Mouse (Mus musculus) midbrain, postnatal 0 days (tissue): Measurements from ENCODE around the gene Apc2. TPM values are rescaled to one million over a fixed set of nuclear protein-coding genes. Genes with fewer than 3 reads are reported as not detected.

Experiments used
- ATAC-seq: fragments of 200-750 bp; cut with Nextera tagmentation; 2 replicates; pipeline ENCODE4 v1.8.0; 2017; ENCODE audit warnings: moderate number of reproducible peaks, mild to moderate bottlenecking, moderate TSS enrichment, moderate library complexity; ENCODE audit not compliant: low FRiP score
- DNase-seq: peaks from one replicate; pipeline ENCODE4 v3.0.0-alpha.2; 2015; ENCODE audit warnings: low spot score
- H3K27ac ChIP-seq: fragments of 300-500 bp; sonication (generic); 2 replicates; pipeline ENCODE4 v1.5.1; 2014; ENCODE audit warnings: low read depth, mild to moderate bottlenecking, low read length, mixed read lengths
- H3K27me3 ChIP-seq: fragments of 300-500 bp; sonication (generic); 2 replicates; pipeline ENCODE4 v1.6.1; 2014; ENCODE audit warnings: low read length, control low read depth, mixed read lengths; ENCODE audit not compliant: insufficient read depth
- H3K36me3 ChIP-seq: fragments of 300-500 bp; sonication (generic); 2 replicates; pipeline ENCODE4 v1.6.1; 2014; ENCODE audit warnings: low read length, control low read depth, mixed read lengths; ENCODE audit not compliant: insufficient read depth
- H3K4me1 ChIP-seq: fragments of 300-500 bp; sonication (generic); 2 replicates; pipeline ENCODE4 v1.6.1; 2014; ENCODE audit warnings: mild to moderate bottlenecking, control low read depth, antibody characterized with exemption, low read length, mixed read lengths; ENCODE audit not compliant: insufficient read depth
- H3K4me2 ChIP-seq: fragments of 300-500 bp; sonication (generic); 2 replicates; pipeline ENCODE4 v1.6.1; 2014; ENCODE audit warnings: low read depth, mild to moderate bottlenecking, low read length, mixed read lengths; ENCODE audit not compliant: poor library complexity, severe bottlenecking
- H3K4me3 ChIP-seq: fragments of 300-500 bp; sonication (generic); 2 replicates; pipeline ENCODE4 v1.5.1; 2014; ENCODE audit warnings: low read depth, mild to moderate bottlenecking, low read length, moderate library complexity
- H3K9ac ChIP-seq: fragments of 300-500 bp; sonication (generic); replicated peaks from 2 replicates; pipeline ENCODE4 v1.6.1; 2014; ENCODE audit warnings: mild to moderate bottlenecking, low read length, moderate library complexity, mixed read lengths; ENCODE audit not compliant: poor library complexity, severe bottlenecking
- H3K9me3 ChIP-seq: fragments of 300-500 bp; sonication (generic); 2 replicates; pipeline ENCODE4 v1.6.1; 2016; ENCODE audit warnings: low read length, control low read depth
- CTCF ChIP-seq: IDR thresholded peaks from 2 replicates; pipeline ENCODE4 v1.5.1; 2016; ENCODE audit warnings: antibody characterized with exemption, mild to moderate bottlenecking
- WGBS: fragments of 180-500 bp; shearing (Covaris S2); extraction: QIAGEN DNeasy Blood & Tissue Kit; methylation state at CpG from one replicate; pipeline ENCODE4 v1.1.7; 2014; 5-methylcytosine and 5-hydroxymethylcytosine counted together
- polyA plus RNA-seq: library from polyadenylated mRNA; unstranded; fragments of >200 nt; fragmentation: Nextera tagmentation; extraction: Ambion mirVana; gene quantifications from 2 replicates; pipeline ENCODE4 v1.2.1, GENCODE M21; 2015
- total RNA-seq: library from RNA; depleted of rRNA; stranded (reverse); fragments of >200 nt; gene quantifications from 2 replicates; pipeline ENCODE4 v1.2.3, GENCODE M21; 2014

Gene Apc2
- total and polyA plus RNA-seq, 2 experiments from 2014 or later = 110 to 370 TPM

DNA sequence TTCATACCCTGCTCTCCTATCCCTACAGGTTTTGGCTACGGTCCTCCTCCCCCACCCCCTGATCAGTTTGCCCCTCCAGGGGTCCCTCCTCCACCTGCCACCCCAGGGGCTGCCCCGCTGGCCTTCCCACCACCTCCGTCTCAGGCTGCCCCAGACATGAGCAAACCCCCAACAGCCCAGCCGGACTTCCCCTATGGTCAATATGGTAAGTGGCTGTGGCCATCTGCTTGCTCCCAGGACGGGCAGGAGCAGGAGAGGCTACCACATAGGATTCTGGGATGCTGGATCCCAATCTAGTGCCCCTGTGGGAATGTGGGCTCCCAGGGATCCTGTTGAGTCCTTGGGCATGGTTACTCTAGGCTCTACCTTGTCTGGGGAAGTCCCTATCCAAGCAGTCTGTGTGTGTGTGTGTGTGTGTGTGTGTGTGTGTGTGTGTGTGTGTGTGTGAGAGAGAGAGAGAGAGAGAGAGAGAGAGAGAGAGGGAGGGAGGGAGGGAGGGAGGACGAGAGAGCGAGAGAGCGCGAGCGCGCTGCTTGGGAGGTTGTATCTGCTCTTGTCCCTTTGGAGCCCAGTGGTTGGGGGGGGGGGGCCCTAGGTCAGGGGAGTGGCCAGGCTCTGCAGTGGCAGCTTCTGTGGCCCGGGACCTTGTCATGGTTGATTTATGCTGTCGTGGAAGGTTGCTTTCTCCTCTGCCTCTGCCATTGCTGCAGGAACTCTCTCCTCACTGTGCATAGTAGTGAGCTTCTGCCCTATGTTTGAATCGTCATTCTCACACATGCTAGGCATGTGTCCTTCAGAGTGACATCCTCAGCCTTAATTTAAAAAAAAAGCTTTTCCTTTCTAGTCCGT lies 10.3 kb upstream of the Apc2 start:
- H3K4me1 ChIP-seq = no peaks in the 10 kb centered on the region
- DNase-seq (no peak), ATAC-seq (no peak)
- no peak overlapping the region for H3K4me2 ChIP-seq
- H3K36me3 ChIP-seq = peaks cover 66% of the 10 kb centered on the region
- no peaks in the 10 kb centered on the region for H3K9me3 ChIP-seq
- no peaks in the 10 kb centered on the region for H3K27me3 ChIP-seq
- no peak for TF ChIP-seq CTCF
- H3K27ac ChIP-seq = no peak overlapping the region
- WGBS = 67% methylated on average over 9 of the region's 15 CpGs
- H3K4me3 ChIP-seq = no peak overlapping the region
- H3K9ac ChIP-seq = no peak overlapping the region

GRCm38 (mm10) chr10:80288097-80288496 lies 7.7 kb upstream of the Apc2 start:
- no peaks in the 10 kb centered on the region for H3K4me1 ChIP-seq
- WGBS = 93% methylated on average over 12 of the region's 12 CpGs
- H3K27ac ChIP-seq = no peak overlapping the region
- no peak overlapping the region for H3K9ac ChIP-seq
- no peaks in the 10 kb centered on the region for H3K9me3 ChIP-seq
- no peak overlapping the region for H3K4me3 ChIP-seq
- ATAC-seq (no peak), DNase-seq (no peak)
- H3K27me3 ChIP-seq = no peaks in the 10 kb centered on the region
- TF ChIP-seq CTCF = no peak
- no peak overlapping the region for H3K4me2 ChIP-seq
- peaks cover 50% of the 10 kb centered on the region for H3K36me3 ChIP-seq

DNA sequence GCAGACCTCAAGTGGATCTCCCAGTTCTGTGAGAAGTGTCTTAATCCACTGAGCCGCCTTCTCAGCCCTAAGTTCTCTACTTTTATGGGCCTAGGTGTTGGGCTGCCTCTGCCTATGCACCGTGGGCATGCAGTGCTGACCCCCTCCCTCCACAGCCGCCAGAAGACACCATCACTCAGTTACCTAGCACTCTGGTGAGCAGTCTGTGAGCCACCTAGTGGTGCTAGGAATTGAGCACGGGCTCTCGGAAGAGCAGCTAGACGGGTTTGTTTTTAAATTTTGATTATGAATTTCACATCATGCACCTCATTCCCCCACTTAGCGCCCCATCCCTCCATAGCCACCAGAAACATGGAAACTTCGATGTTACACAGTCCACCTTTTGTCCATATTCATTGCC lies 7.1 kb upstream of the Apc2 start:
- Histone ChIP-seq H3K4me1 (no peaks in the 10 kb centered on the region), H3K27ac (no peak overlapping the region), H3K9me3 (no peaks in the 10 kb centered on the region), H3K27me3 (no peaks in the 10 kb centered on the region), H3K4me2 (no peak overlapping the region), H3K4me3 (no peak overlapping the region), H3K9ac (no peak overlapping the region), H3K36me3 (peaks cover 44% of the 10 kb centered on the region)
- peak; percentile 50 for TF ChIP-seq CTCF
- DNase-seq (no peak), ATAC-seq (no peak)
- WGBS = 66% methylated on average over 8 of the region's 8 CpGs

GRCm38 (mm10) chr10:80292251-80293146 lies 3.3 kb upstream of the Apc2 start, which contains the start of gene Rps15:
Gene Rps15 (plus strand): TSS chr10:80292453.
- DNase-seq = peak; percentile 98
- under 1% methylated on average over 67 of the region's 72 CpGs for WGBS
- peak within 1 kb of the TSS; percentile 64 for H3K4me3 ChIP-seq
- H3K9me3 ChIP-seq = no peaks in the 10 kb centered on the region
- H3K4me1 ChIP-seq = peaks cover 12% of the 10 kb centered on the region
- peak; percentile 82 for ATAC-seq
- peak; percentile 75 for TF ChIP-seq CTCF
- H3K9ac ChIP-seq = peak within 1 kb of the TSS; percentile 79
- peak within 1 kb of the TSS; percentile 79 for H3K4me2 ChIP-seq
- H3K27me3 ChIP-seq = no peaks in the 10 kb centered on the region
- peak within 1 kb of the TSS; percentile 92 for H3K27ac ChIP-seq
- peaks cover 21% of the 10 kb centered on the region for H3K36me3 ChIP-seq

GRCm38 (mm10) chr10:80293325-80293724 lies 2.5 kb upstream of the Apc2 start:
- peak overlapping the region; percentile 64 for H3K4me3 ChIP-seq
- peak overlapping the region; percentile 79 for H3K9ac ChIP-seq
- TF ChIP-seq CTCF = peak; percentile 22; the same call in 1 of the 2 replicates
- H3K36me3 ChIP-seq = peaks cover 16% of the 10 kb centered on the region
- H3K4me1 ChIP-seq = peaks cover 16% of the 10 kb centered on the region
- no peak for ATAC-seq
- WGBS = 22% methylated on average over 14 of the region's 14 CpGs
- H3K27ac ChIP-seq = peak overlapping the region; percentile 92
- peak overlapping the region; percentile 79 for H3K4me2 ChIP-seq
- DNase-seq = no peak
- no peaks in the 10 kb centered on the region for H3K9me3 ChIP-seq
- no peaks in the 10 kb centered on the region for H3K27me3 ChIP-seq
